Mouse (Mus musculus) cerebellum, adult (tissue): ENCODE results near the gene Map6.

ENCODE experiments used
- ATAC-seq: cut with Nextera tagmentation; 2 replicates; pipeline ENCODE4 v1.9.2; 2017; ENCODE audit warnings: mild to moderate bottlenecking, moderate library complexity, mixed read lengths; ENCODE audit not compliant: insufficient number of reproducible peaks, low FRiP score, low TSS enrichment

Gene Map6

DNA sequence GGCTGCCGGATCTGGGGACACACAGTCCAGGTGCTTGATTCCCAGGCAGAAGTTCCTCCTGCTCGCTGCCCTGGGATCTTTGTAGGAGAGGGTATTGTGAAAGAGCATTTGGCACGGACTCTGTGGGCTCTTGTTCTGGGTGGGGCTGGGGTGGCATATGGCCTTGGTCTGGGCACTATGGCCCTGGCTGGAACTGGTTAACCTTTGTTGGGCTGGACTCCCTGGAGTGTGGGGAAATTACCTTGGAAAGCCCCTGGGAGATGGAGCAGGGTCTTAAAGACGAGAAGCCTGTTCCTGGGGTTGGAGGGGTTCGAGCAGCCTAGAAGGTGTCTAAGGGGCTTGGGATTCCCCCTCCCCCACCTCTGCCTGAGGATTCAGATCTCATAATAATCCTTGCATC lies 116.0 kb downstream of the Map6 start:
- ATAC-seq, result no peak

DNA sequence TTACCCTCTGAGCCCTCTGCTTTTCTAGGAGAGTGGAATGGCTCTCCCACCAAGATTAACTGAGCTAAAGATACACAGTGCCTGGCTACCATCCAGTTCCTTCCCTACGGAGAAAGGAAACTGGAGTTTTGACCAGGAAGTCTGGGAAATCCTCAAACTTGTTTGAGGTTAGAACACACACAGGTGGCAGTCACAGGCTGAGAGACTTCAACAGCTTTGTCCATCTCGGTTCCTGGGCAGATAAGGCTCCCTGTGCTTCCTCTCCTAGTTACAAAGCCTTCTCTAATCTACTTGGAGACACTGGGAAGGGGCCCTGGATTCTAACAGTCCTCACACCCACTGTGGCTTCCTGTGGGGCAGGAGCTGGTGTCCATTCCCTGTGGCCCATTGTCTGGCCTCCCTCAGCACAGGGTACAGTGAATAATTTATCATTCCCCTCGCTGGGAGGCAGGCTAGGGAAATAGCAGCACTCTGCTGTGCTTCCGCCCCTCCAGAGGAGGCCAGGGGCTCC lies 116.9 kb downstream of the Map6 start:
- ATAC-seq, result no peak

DNA sequence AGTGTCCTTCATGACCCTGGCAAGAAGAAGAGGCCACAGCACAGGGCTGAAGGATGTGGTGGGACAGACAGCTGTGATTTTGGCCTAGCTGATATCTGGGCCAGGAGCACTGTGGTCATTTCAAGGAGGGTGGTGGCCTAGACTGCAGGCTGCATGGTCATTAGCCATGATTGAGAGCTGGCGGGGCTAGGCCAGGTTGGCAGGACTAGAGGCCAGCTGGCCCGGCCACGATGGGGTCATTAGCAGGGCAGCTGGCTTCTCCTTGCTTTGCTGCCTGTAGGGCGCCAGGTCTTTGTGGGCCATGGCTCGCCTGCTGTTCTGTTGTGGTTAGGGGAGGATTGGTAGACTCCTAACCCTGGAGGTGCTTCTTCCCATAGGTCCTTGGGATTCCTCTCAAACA lies 118.8 kb downstream of the Map6 start:
- 0 out of 2 replicates have a peak, but pooled peaks have one; percentile 16 for ATAC-seq
